Mouse (Mus musculus): ENCODE data around the gene Zfp275. TPM values are rescaled to one million over a fixed set of nuclear protein-coding genes. Genes with fewer than 3 reads are reported as not detected.
A peak's percentile ranks its signal among the peaks of the same experiment; 100 is the strongest.
"Not testable (repeated sequence)": the region's sequence is repeated elsewhere in the genome, so short reads cannot be mapped to it uniquely, and the experiment has no call there.

Gene Zfp275
- 12.3 and 14.4 TPM in 2 replicates for polyA plus RNA-seq (2014; fragmentation: Nextera tagmentation; extraction: Ambion mirVana)

DNA sequence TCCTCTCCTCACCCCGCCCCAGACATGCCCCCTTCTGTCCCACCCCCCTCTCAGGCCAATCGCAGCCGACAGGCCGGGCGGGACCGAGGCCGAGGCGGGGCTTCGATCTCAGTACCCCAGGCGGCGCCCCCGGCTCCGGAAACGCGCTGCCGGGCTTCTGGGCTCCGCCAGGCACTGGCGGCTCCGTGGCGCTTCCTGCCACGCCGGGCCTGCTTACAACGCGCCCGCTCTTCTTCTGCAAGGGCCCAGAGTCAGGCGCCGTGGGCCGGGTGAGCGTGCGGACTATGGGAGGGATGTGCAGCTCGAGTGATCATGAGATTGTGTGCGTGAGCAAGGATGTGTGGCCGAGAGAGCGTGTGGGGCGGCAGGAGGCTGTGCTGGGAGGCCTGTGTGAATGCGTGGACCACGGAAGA, at the start of gene Zfp275:
TSS of gene Zfp275 (plus strand) at position 139 of the 413 bp plus-strand sequence.
- peak; percentile 85 for ATAC-seq (replicated peaks; ENCODE audit: insufficient number of reproducible peaks, low FRiP score, low TSS enrichment)
- H3K27me3 ChIP-seq (ENCODE audit: control insufficient read depth, insufficient read depth, low read length) = peaks cover 4% of the 10 kb centered on the region; the same call in 1 of the 2 replicates
- peak within 1 kb of the TSS; percentile 62; the same call in 1 of the 2 replicates for H3K27ac ChIP-seq (ENCODE audit: low read depth, low read length)
- H3K9me3 ChIP-seq (replicated peaks; ENCODE audit: control insufficient read depth, low read length) = no peaks in the 10 kb centered on the region
- WGBS (ENCODE audit: insufficient replicate concordance) = 13% methylated on average over 37 of the region's 37 CpGs
- peak within 1 kb of the TSS; percentile 63 for H3K4me2 ChIP-seq
- peak within 1 kb of the TSS; percentile 67 for H3K4me3 ChIP-seq (ENCODE audit: low read depth, low read length)
- H3K36me3 ChIP-seq (ENCODE audit: control insufficient read depth, insufficient read depth, low read length) = no peaks in the 10 kb centered on the region
- H3K4me1 ChIP-seq (ENCODE audit: control insufficient read depth, insufficient read depth, low read length) = peaks cover 4% of the 10 kb centered on the region; the same call in 1 of the 2 replicates
- peak within 1 kb of the TSS; percentile 77 for H3K9ac ChIP-seq (ENCODE audit: low read depth, low read length)

DNA sequence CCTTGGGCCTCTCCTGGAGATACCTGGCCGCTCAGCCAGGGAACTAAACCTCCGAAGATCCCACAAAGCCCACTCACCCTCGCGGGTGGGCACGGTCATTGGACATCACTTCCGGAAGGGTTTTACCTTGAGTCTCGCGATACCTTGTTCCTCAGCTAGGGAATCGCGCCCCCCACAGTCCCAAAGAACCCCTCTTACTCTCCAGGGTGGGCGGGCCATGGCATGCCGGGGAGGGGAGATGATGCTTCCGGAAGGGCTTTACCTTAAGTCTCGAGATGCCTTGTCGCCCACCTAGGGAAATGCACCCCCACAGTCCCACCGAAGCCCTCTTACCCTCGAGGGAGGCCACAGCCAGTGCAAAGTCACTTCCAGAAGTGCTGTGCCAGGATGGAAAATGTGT, 49.5 kb upstream of the Zfp275 start, which contains the start of the genes Xlr5a and Xlr5c:
TSS of gene Xlr5a (minus strand) at position 101 of the 400 bp plus-strand sequence.
TSS of gene Xlr5c (minus strand) at position 101 of the 400 bp plus-strand sequence.
- H3K9me3 ChIP-seq (replicated peaks; ENCODE audit: control insufficient read depth, low read length); H3K4me2 ChIP-seq; H3K4me1 ChIP-seq (ENCODE audit: control insufficient read depth, insufficient read depth, low read length); H3K27ac ChIP-seq (ENCODE audit: low read depth, low read length); H3K4me3 ChIP-seq (ENCODE audit: low read depth, low read length); H3K9ac ChIP-seq (ENCODE audit: low read depth, low read length); H3K36me3 ChIP-seq (ENCODE audit: control insufficient read depth, insufficient read depth, low read length); H3K27me3 ChIP-seq (ENCODE audit: control insufficient read depth, insufficient read depth, low read length); ATAC-seq (replicated peaks; ENCODE audit: insufficient number of reproducible peaks, low FRiP score, low TSS enrichment): not testable (repeated sequence)
- WGBS (ENCODE audit: insufficient replicate concordance) = 89% methylated on average over 15 of the region's 17 CpGs

DNA sequence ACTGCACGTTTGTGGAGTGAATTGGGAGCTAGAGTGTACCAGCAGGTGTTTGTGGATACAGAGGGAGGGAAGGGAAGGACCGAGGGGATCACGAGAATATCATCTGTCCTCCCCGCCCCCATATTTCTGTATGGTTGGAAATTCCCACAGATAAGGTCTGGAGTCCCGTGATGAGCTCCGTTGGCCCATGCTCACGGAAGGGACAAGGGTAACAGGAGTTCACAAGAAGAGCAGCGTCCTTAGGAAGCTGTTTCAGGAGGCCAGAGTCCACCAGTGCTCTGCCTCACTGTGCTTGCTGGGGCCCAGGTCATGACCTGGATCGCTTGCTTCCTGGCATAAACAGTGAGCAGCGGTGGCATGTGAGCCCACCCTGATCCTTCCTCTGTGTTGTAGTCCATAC, 46.7 kb upstream of the Zfp275 start:
- not testable (repeated sequence) for H3K4me2 ChIP-seq; H3K36me3 ChIP-seq (ENCODE audit: control insufficient read depth, insufficient read depth, low read length); H3K4me1 ChIP-seq (ENCODE audit: control insufficient read depth, insufficient read depth, low read length); H3K9me3 ChIP-seq (replicated peaks; ENCODE audit: control insufficient read depth, low read length); H3K27ac ChIP-seq (ENCODE audit: low read depth, low read length); ATAC-seq (replicated peaks; ENCODE audit: insufficient number of reproducible peaks, low FRiP score, low TSS enrichment); H3K27me3 ChIP-seq (ENCODE audit: control insufficient read depth, insufficient read depth, low read length); H3K4me3 ChIP-seq (ENCODE audit: low read depth, low read length); H3K9ac ChIP-seq (ENCODE audit: low read depth, low read length)
- WGBS (ENCODE audit: insufficient replicate concordance) = 66% methylated on average over 7 of the region's 10 CpGs

DNA sequence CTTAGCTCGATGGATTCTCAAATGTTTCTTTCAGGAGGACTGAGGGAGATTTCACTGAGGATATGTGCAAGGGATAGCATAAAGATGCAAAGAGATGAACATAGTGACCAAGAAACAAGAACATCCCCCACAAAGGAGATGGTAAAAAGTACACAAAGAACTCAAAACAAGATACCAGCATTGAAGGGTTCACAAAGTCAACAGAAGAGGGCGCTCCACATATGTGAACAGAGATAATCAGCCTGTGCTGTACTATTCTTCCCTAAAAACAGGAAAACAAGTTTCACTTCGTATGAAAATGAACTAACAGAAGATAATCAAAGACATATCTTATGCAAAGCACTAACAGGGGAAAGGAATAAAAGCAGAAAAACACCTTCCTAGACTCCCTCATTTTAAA, 29.9 kb upstream of the Zfp275 start:
- H3K4me2 ChIP-seq = no peak overlapping the region
- H3K27ac ChIP-seq (ENCODE audit: low read depth, low read length) = no peak overlapping the region
- no peaks in the 10 kb centered on the region for H3K36me3 ChIP-seq (ENCODE audit: control insufficient read depth, insufficient read depth, low read length)
- H3K27me3 ChIP-seq (ENCODE audit: control insufficient read depth, insufficient read depth, low read length) = no peaks in the 10 kb centered on the region; the same call in 1 of the 2 replicates
- ATAC-seq (replicated peaks; ENCODE audit: insufficient number of reproducible peaks, low FRiP score, low TSS enrichment) = no peak
- H3K9ac ChIP-seq (ENCODE audit: low read depth, low read length) = no peak overlapping the region
- H3K4me3 ChIP-seq (ENCODE audit: low read depth, low read length) = no peak overlapping the region
- no peaks in the 10 kb centered on the region for H3K9me3 ChIP-seq (replicated peaks; ENCODE audit: control insufficient read depth, low read length)
- WGBS (ENCODE audit: insufficient replicate concordance) = 16% methylated on average over 3 of the region's 3 CpGs
- no peaks in the 10 kb centered on the region for H3K4me1 ChIP-seq (ENCODE audit: control insufficient read depth, insufficient read depth, low read length)

DNA sequence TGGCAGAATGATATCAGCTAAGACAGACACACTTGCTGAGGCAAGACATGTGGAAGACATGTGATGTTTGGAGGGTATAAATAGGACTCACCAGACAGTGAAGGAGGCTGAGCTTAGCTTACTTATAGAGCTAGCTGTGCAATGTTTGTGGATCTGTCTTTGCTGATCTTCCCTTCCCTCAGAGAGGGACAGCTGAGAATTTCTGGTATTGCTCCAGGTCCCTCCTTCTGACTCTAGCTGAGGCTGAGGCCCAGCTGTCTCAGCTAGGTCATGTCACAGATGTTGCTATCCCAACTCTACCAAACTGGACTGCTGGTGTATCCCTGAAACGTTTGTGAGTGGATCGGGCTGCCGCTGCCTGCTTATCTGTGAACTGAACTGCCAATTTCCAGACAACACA, 21.4 kb upstream of the Zfp275 start:
- no peaks in the 10 kb centered on the region for H3K4me1 ChIP-seq (ENCODE audit: control insufficient read depth, insufficient read depth, low read length)
- H3K27ac ChIP-seq (ENCODE audit: low read depth, low read length) = no peak overlapping the region
- H3K4me2 ChIP-seq = no peak overlapping the region
- H3K9me3 ChIP-seq (replicated peaks; ENCODE audit: control insufficient read depth, low read length) = no peaks in the 10 kb centered on the region
- ATAC-seq (replicated peaks; ENCODE audit: insufficient number of reproducible peaks, low FRiP score, low TSS enrichment) = no peak
- no peaks in the 10 kb centered on the region for H3K27me3 ChIP-seq (ENCODE audit: control insufficient read depth, insufficient read depth, low read length)
- H3K4me3 ChIP-seq (ENCODE audit: low read depth, low read length) = no peak overlapping the region
- H3K9ac ChIP-seq (ENCODE audit: low read depth, low read length) = no peak overlapping the region
- 56% methylated on average over 3 of the region's 3 CpGs for WGBS (ENCODE audit: insufficient replicate concordance)
- no peaks in the 10 kb centered on the region for H3K36me3 ChIP-seq (ENCODE audit: control insufficient read depth, insufficient read depth, low read length)

GRCm38 (mm10) chrX:73327215-73327614, 15.2 kb upstream of the Zfp275 start:
- no peak overlapping the region for H3K9ac ChIP-seq (ENCODE audit: low read depth, low read length)
- no peak overlapping the region for H3K4me2 ChIP-seq
- WGBS (ENCODE audit: insufficient replicate concordance) = 80% methylated on average over 2 of the region's 2 CpGs

DNA sequence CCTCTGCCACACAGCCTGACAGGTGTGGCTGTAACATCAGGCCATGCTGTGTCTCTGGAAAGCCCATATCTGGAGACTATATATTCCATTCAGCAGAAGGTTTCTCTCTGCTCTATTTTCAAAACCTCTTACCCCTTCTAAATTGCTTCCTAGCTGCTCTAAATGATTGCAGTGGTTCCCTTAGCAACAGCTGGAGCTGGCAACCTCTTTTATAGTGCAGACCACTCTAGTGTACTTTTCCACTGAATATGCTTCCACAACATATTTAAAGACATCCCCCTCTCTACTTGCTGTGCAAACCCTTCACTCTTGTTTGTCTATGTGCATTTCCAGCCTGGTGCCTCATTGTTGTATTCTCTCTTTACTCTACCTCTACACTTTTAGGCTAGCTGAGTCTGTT, 8.9 kb upstream of the Zfp275 start:
- H3K4me3 ChIP-seq (ENCODE audit: low read depth, low read length) = no peak overlapping the region
- no peak overlapping the region for H3K9ac ChIP-seq (ENCODE audit: low read depth, low read length)
- ATAC-seq (replicated peaks; ENCODE audit: insufficient number of reproducible peaks, low FRiP score, low TSS enrichment) = no peak
- no peaks in the 10 kb centered on the region for H3K27me3 ChIP-seq (ENCODE audit: control insufficient read depth, insufficient read depth, low read length)
- no peaks in the 10 kb centered on the region for H3K4me1 ChIP-seq (ENCODE audit: control insufficient read depth, insufficient read depth, low read length)
- H3K27ac ChIP-seq (ENCODE audit: low read depth, low read length) = no peak overlapping the region
- H3K4me2 ChIP-seq = no peak overlapping the region
- no peaks in the 10 kb centered on the region for H3K36me3 ChIP-seq (ENCODE audit: control insufficient read depth, insufficient read depth, low read length)
- H3K9me3 ChIP-seq (replicated peaks; ENCODE audit: control insufficient read depth, low read length) = no peaks in the 10 kb centered on the region

More at GRCm38 (mm10) chrX:73327215-73327614, 15.2 kb upstream of the Zfp275 start:
- H3K4me1 ChIP-seq (ENCODE audit: control insufficient read depth, insufficient read depth, low read length) = no peaks in the 10 kb centered on the region
- H3K27me3 ChIP-seq (ENCODE audit: control insufficient read depth, insufficient read depth, low read length) = no peaks in the 10 kb centered on the region
- H3K9me3 ChIP-seq (replicated peaks; ENCODE audit: control insufficient read depth, low read length) = no peaks in the 10 kb centered on the region
- no peak overlapping the region for H3K4me3 ChIP-seq (ENCODE audit: low read depth, low read length)
- H3K27ac ChIP-seq (ENCODE audit: low read depth, low read length) = no peak overlapping the region
- no peaks in the 10 kb centered on the region for H3K36me3 ChIP-seq (ENCODE audit: control insufficient read depth, insufficient read depth, low read length)
- ATAC-seq (replicated peaks; ENCODE audit: insufficient number of reproducible peaks, low FRiP score, low TSS enrichment) = no peak

DNA sequence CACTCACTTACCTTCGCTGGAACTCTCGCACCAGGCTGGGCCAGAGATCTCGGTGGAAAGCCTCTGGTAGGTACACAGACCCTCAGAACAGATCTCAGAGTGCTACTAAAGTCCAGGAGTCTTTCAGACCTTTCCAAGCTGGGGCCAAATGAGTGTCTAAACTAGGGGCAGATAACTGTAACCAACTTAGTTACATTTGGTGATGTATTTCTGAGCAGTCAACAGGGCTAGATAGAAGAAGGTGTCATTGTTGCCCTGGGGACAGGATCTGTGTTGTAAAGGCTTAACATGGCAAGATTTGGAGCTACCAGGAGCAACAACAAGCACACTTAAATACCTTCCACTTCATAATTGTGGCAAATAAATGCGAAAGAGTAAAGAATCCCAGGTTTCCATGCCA, 5.7 kb upstream of the Zfp275 start, which contains the start of gene Gm45015:
TSS of gene Gm45015 (minus strand) at position 101 of the 400 bp plus-strand sequence.
- no peak for ATAC-seq (replicated peaks; ENCODE audit: insufficient number of reproducible peaks, low FRiP score, low TSS enrichment)
- WGBS (ENCODE audit: insufficient replicate concordance) = 70% methylated on average over 4 of the region's 4 CpGs
- Histone ChIP-seq H3K27me3 (ENCODE audit: control insufficient read depth, insufficient read depth, low read length) (no peaks in the 10 kb centered on the region), H3K27ac (ENCODE audit: low read depth, low read length) (no peak within 1 kb of the TSS), H3K4me3 (ENCODE audit: low read depth, low read length) (no peak within 1 kb of the TSS), H3K9me3 (replicated peaks; ENCODE audit: control insufficient read depth, low read length) (no peaks in the 10 kb centered on the region), H3K36me3 (ENCODE audit: control insufficient read depth, insufficient read depth, low read length) (no peaks in the 10 kb centered on the region), H3K4me2 (no peak within 1 kb of the TSS), H3K9ac (ENCODE audit: low read depth, low read length) (no peak within 1 kb of the TSS), H3K4me1 (ENCODE audit: control insufficient read depth, insufficient read depth, low read length) (no peaks in the 10 kb centered on the region)

- Histone ChIP-seq H3K27me3 (ENCODE audit: control insufficient read depth, insufficient read depth, low read length) (peaks cover 4% of the 10 kb centered on the region; the same call in 1 of the 2 replicates), H3K4me2 (no peak overlapping the region), H3K9ac (ENCODE audit: low read depth, low read length) (no peak overlapping the region), H3K4me3 (ENCODE audit: low read depth, low read length) (no peak overlapping the region), H3K4me1 (ENCODE audit: control insufficient read depth, insufficient read depth, low read length) (peaks cover 4% of the 10 kb centered on the region; the same call in 1 of the 2 replicates), H3K36me3 (ENCODE audit: control insufficient read depth, insufficient read depth, low read length) (no peaks in the 10 kb centered on the region), H3K9me3 (replicated peaks; ENCODE audit: control insufficient read depth, low read length) (no peaks in the 10 kb centered on the region), H3K27ac (ENCODE audit: low read depth, low read length) (no peak overlapping the region)
- WGBS (ENCODE audit: insufficient replicate concordance) = 50% methylated on average over 1 of the region's 1 CpGs
- ATAC-seq (replicated peaks; ENCODE audit: insufficient number of reproducible peaks, low FRiP score, low TSS enrichment) = no peak
These were observed 948 bp upstream of the Zfp275 start for GRCm38 (mm10) chrX:73341473-73341872.
